Mouse (Mus musculus): ENCODE results near the gene Ppp1r12b. TPM values are rescaled to one million over a fixed set of nuclear protein-coding genes. Genes with fewer than 3 reads are reported as not detected.

The Ppp1r12b gene
- total and polyA plus RNA-seq, 2 experiments: 2.2 to 5.0 TPM

DNA sequence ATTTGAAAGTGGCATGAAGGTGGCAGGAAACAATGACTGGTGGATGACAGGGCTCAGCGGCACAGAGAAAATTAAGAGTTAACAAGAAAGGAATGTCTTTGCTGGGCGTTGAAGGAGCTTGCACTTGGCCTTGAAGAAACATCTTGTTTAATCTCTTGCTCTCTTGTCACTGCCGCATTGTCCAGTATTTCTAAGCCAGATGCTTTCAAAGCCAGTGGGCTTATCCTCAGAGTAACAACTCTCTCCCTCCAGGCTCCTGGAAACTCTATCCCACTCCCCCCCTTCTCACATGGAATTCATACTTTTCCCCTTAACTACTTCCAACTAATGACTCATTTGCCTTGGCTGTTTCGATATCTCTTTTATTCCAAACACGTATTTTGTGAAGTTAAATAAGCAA is 151.4 kb downstream of the Ppp1r12b start:
- H3K4me3 ChIP-seq (ENCODE audit: insufficient read depth, low read depth, low read length): no peak overlapping the region
- H3K27ac ChIP-seq (replicated peaks; ENCODE audit: insufficient read depth, low read depth, low read length): no peak overlapping the region
- peaks cover 5% of the 10 kb centered on the region for H3K4me1 ChIP-seq (ENCODE audit: control insufficient read depth, insufficient read depth, low read length)
- WGBS: 84% methylated on average over 5 of the region's 5 CpGs
- no peak for DNase-seq (ENCODE audit: extremely low read depth, low read depth, low spot score)
- TF ChIP-seq POLR2A (IDR thresholded peaks at IDR 0.05; ENCODE audit: extremely low read depth, insufficient read depth, low read length): no peak
- no peak for TF ChIP-seq CTCF (IDR thresholded peaks at IDR 0.05; ENCODE audit: low read depth, low read length)
- H3K27me3 ChIP-seq (ENCODE audit: control insufficient read depth, insufficient read depth, low read length): peaks cover 2% of the 10 kb centered on the region; the same call in 1 of the 2 replicates
- peaks cover 3% of the 10 kb centered on the region; the same call in 1 of the 2 replicates for H3K79me2 ChIP-seq (ENCODE audit: control insufficient read depth, insufficient read depth, low read length)
- no peak overlapping the region for H3K9ac ChIP-seq (ENCODE audit: low read depth, low read length)
- H3K36me3 ChIP-seq (ENCODE audit: control insufficient read depth, insufficient read depth, low read length): no peaks in the 10 kb centered on the region

- TF ChIP-seq POLR2A (IDR thresholded peaks at IDR 0.05; ENCODE audit: extremely low read depth, insufficient read depth, low read length): no peak
- no peak for TF ChIP-seq CTCF (IDR thresholded peaks at IDR 0.05; ENCODE audit: low read depth, low read length)
- Histone ChIP-seq H3K9ac (ENCODE audit: low read depth, low read length) (peak overlapping the region; percentile 15), H3K4me3 (ENCODE audit: insufficient read depth, low read depth, low read length) (peak overlapping the region; percentile 44), H3K27ac (replicated peaks; ENCODE audit: insufficient read depth, low read depth, low read length) (peak overlapping the region; percentile 15), H3K36me3 (ENCODE audit: control insufficient read depth, insufficient read depth, low read length) (no peaks in the 10 kb centered on the region), H3K27me3 (ENCODE audit: control insufficient read depth, insufficient read depth, low read length) (peaks cover 3% of the 10 kb centered on the region; the same call in 1 of the 2 replicates), H3K4me1 (ENCODE audit: control insufficient read depth, insufficient read depth, low read length) (peaks cover 5% of the 10 kb centered on the region), H3K79me2 (ENCODE audit: control insufficient read depth, insufficient read depth, low read length) (peaks cover 6% of the 10 kb centered on the region; the same call in 1 of the 2 replicates)
- 53% methylated on average over 16 of the region's 16 CpGs for WGBS
- DNase-seq (ENCODE audit: extremely low read depth, low read depth, low spot score): peak; percentile 58
Observed at GRCm38 (mm10) chr1:134803286-134804117, 152.2 kb downstream of the Ppp1r12b start.

DNA sequence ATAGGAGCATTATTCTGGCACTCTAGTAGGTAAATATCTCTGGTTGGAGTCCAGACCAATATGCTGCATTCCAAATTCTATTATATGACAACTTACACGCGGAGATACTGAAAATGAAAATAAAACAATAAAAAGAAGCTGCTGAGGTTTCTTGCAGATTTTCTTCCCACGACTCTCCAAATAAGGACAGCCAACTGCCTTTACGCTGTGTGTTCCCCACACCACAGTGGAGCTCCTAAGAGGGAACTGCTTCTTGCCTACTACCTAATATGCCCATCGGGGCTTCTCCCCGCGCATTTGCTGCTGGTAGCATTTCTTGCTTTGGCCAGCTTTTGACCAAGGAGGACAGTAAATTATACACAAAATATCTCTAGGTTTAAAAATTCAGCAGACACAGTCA is 154.0 kb downstream of the Ppp1r12b start:
- peaks cover 5% of the 10 kb centered on the region for H3K4me1 ChIP-seq (ENCODE audit: control insufficient read depth, insufficient read depth, low read length)
- no peak for TF ChIP-seq CTCF (IDR thresholded peaks at IDR 0.05; ENCODE audit: low read depth, low read length)
- no peak for TF ChIP-seq POLR2A (IDR thresholded peaks at IDR 0.05; ENCODE audit: extremely low read depth, insufficient read depth, low read length)
- no peaks in the 10 kb centered on the region for H3K36me3 ChIP-seq (ENCODE audit: control insufficient read depth, insufficient read depth, low read length)
- H3K27me3 ChIP-seq (ENCODE audit: control insufficient read depth, insufficient read depth, low read length): peaks cover 3% of the 10 kb centered on the region; the same call in 1 of the 2 replicates
- peaks cover 6% of the 10 kb centered on the region; the same call in 1 of the 2 replicates for H3K79me2 ChIP-seq (ENCODE audit: control insufficient read depth, insufficient read depth, low read length)
- peak; percentile 11 for DNase-seq (ENCODE audit: extremely low read depth, low read depth, low spot score)
- no peak overlapping the region for H3K9ac ChIP-seq (ENCODE audit: low read depth, low read length)
- 85% methylated on average over 7 of the region's 7 CpGs for WGBS
- H3K4me3 ChIP-seq (ENCODE audit: insufficient read depth, low read depth, low read length): peak overlapping the region; percentile 6
- 0 out of 2 replicates have a peak overlapping the region, but pooled peaks have one; percentile 32 for H3K27ac ChIP-seq (replicated peaks; ENCODE audit: insufficient read depth, low read depth, low read length)

- TF ChIP-seq CTCF (IDR thresholded peaks at IDR 0.05; ENCODE audit: low read depth, low read length) (no peak), POLR2A (IDR thresholded peaks at IDR 0.05; ENCODE audit: extremely low read depth, insufficient read depth, low read length) (no peak)
- no peak overlapping the region for H3K4me3 ChIP-seq (ENCODE audit: insufficient read depth, low read depth, low read length)
- peaks cover 3% of the 10 kb centered on the region; the same call in 1 of the 2 replicates for H3K27me3 ChIP-seq (ENCODE audit: control insufficient read depth, insufficient read depth, low read length)
- no peak for DNase-seq (ENCODE audit: extremely low read depth, low read depth, low spot score)
- peaks cover 6% of the 10 kb centered on the region; the same call in 1 of the 2 replicates for H3K79me2 ChIP-seq (ENCODE audit: control insufficient read depth, insufficient read depth, low read length)
- 89% methylated on average over 3 of the region's 3 CpGs for WGBS
- no peaks in the 10 kb centered on the region for H3K36me3 ChIP-seq (ENCODE audit: control insufficient read depth, insufficient read depth, low read length)
- H3K9ac ChIP-seq (ENCODE audit: low read depth, low read length): no peak overlapping the region
- H3K27ac ChIP-seq (replicated peaks; ENCODE audit: insufficient read depth, low read depth, low read length): no peak overlapping the region
- H3K4me1 ChIP-seq (ENCODE audit: control insufficient read depth, insufficient read depth, low read length): no peaks in the 10 kb centered on the region; the same call in 1 of the 2 replicates
Observed at GRCm38 (mm10) chr1:134796536-134796935, 159.2 kb downstream of the Ppp1r12b start.

- Histone ChIP-seq H3K36me3 (ENCODE audit: control insufficient read depth, insufficient read depth, low read length) (no peaks in the 10 kb centered on the region), H3K9ac (ENCODE audit: low read depth, low read length) (no peak overlapping the region), H3K4me1 (ENCODE audit: control insufficient read depth, insufficient read depth, low read length) (no peaks in the 10 kb centered on the region; the same call in 1 of the 2 replicates), H3K79me2 (ENCODE audit: control insufficient read depth, insufficient read depth, low read length) (peaks cover 6% of the 10 kb centered on the region; the same call in 1 of the 2 replicates), H3K4me3 (ENCODE audit: insufficient read depth, low read depth, low read length) (no peak overlapping the region), H3K27ac (replicated peaks; ENCODE audit: insufficient read depth, low read depth, low read length) (no peak overlapping the region), H3K27me3 (ENCODE audit: control insufficient read depth, insufficient read depth, low read length) (peaks cover 3% of the 10 kb centered on the region; the same call in 1 of the 2 replicates)
- WGBS: 100% methylated on average over 1 of the region's 1 CpGs
- TF ChIP-seq CTCF (IDR thresholded peaks at IDR 0.05; ENCODE audit: low read depth, low read length): no peak
- no peak for TF ChIP-seq POLR2A (IDR thresholded peaks at IDR 0.05; ENCODE audit: extremely low read depth, insufficient read depth, low read length)
- DNase-seq (ENCODE audit: extremely low read depth, low read depth, low spot score): no peak
Observed at GRCm38 (mm10) chr1:134796076-134796475, 159.7 kb downstream of the Ppp1r12b start.

Data from liver, adult 2 months (tissue).